Mouse (Mus musculus) NIH3T3 (cell line): ENCODE measurements around the gene Errfi1.
A peak's percentile ranks its signal among the peaks of the same experiment; 100 is the strongest.
"Not testable (repeated sequence)": the region's sequence is repeated elsewhere in the genome, so short reads cannot be mapped to it uniquely, and the experiment has no call there.

Experiments used
- DNase-seq: peaks from one replicate; pipeline ENCODE4 v3.0.0-alpha.2; 2012; ENCODE audit warnings: low read depth

The Errfi1 gene

GRCm38 (mm10) chr4:150849964-150850363 lies 3.8 kb upstream of the Errfi1 start:
- no peak for DNase-seq

- no peak for DNase-seq
These were observed 2.8 kb upstream of the Errfi1 start for GRCm38 (mm10) chr4:150850893-150851292.

GRCm38 (mm10) chr4:150852045-150852444 lies 1.7 kb upstream of the Errfi1 start:
- no peak for DNase-seq

- DNase-seq: no peak
These were observed 1.2 kb upstream of the Errfi1 start for GRCm38 (mm10) chr4:150852479-150852878.

- DNase-seq: peak; percentile 96
These were observed 1.1 kb downstream of the Errfi1 start for GRCm38 (mm10) chr4:150854839-150855246.

GRCm38 (mm10) chr4:150855346-150855745 lies 1.6 kb downstream of the Errfi1 start:
- DNase-seq: no peak

GRCm38 (mm10) chr4:150860526-150860925 lies 6.8 kb downstream of the Errfi1 start:
- peak; percentile 40 for DNase-seq

DNA sequence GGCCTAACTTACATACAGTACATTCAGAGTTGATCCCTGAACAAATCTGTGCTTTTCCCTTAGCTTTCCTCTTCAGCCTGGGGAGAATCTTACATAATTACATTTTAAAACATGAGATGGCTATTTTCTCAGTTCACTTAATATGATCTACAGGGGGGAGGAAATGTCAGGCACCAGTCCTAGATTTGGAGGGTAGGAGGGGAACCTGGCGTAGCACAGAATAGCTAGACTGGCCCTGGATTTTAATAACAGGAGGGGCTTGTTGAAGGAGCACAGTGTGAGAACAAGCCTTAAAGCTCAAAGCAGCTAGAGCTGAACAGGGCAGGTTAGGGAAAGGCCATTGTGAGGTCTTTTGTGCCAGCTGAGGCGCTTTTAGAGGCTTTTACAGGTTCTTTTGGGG lies 7.4 kb downstream of the Errfi1 start:
- DNase-seq: no peak

- DNase-seq: peak; percentile 65
These were observed 9.1 kb downstream of the Errfi1 start for GRCm38 (mm10) chr4:150862626-150863375.

GRCm38 (mm10) chr4:150865371-150865770 lies 11.7 kb downstream of the Errfi1 start:
- peak; percentile 68 for DNase-seq

DNA sequence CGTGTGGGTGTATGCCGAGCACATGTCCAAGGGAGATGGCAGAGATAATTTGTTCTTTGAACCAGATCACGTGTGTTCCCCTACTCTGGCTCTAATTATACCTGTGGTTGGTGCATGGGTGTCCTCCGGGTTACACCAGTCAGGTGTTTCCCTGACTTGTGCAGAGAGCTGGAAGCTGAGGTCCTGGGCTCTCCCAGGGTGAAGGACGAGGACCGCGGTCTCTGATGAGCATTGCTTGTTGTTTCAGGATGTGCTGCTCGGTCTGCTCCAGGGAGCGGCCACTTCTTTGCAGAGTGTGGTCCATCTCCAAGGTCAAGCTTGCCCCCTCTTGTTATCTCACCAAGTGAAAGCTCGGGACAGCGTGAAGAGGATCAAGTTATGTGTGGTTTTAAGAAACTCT lies 12.3 kb downstream of the Errfi1 start:
- no peak for DNase-seq

DNA sequence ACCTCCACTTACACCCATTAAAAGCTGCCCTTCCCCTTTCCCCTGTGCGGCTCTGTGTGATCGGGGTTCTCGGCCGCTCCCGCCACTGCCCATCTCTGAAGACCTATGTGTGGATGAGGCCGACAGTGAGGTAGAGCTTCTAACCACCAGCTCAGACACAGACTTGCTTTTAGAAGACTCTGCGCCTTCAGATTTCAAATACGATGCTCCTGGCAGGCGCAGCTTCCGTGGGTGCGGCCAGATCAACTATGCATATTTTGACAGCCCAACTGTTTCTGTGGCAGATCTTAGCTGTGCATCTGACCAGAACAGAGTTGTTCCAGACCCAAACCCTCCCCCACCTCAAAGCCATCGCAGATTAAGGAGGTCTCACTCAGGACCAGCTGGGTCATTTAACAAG lies 12.8 kb downstream of the Errfi1 start:
- DNase-seq: no peak

DNA sequence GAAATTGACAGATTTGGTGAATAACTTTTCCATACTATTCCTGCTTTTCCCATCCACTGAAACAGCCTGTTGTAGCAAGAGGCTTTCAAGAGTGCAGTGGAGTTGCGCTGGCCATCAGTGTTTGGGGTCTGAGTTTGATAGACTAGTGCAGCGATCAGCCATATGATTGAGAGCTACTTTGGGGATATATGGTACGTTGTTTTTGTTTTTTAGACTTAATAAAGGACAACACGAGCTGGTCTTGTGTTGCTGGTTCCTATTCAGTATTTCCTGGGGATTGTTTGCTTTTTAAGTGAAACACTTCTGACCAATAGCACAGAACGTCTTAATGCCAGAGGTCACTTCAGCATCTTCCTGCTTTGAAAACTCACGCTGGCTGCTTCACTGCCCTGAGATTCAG lies 14.4 kb downstream of the Errfi1 start:
- DNase-seq: no peak

DNA sequence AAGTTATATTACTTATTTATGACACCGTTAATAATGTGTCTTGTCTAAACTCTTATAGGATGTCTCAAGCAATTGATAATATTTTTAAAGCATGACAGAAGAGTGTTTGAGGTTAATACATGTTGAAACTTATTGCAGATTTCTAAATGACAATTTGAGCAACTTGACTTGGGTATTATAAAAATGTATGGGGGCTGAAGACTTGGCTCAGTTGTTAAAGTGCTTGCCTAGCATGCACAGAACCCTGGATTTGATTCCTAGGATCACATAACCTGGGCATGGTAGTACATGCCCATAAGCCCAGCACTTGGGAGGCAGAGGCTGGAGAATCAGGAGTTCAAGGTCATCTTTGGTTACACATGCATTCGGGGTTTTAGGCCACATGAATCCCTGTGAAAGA lies 15.1 kb downstream of the Errfi1 start:
- no peak for DNase-seq

DNA sequence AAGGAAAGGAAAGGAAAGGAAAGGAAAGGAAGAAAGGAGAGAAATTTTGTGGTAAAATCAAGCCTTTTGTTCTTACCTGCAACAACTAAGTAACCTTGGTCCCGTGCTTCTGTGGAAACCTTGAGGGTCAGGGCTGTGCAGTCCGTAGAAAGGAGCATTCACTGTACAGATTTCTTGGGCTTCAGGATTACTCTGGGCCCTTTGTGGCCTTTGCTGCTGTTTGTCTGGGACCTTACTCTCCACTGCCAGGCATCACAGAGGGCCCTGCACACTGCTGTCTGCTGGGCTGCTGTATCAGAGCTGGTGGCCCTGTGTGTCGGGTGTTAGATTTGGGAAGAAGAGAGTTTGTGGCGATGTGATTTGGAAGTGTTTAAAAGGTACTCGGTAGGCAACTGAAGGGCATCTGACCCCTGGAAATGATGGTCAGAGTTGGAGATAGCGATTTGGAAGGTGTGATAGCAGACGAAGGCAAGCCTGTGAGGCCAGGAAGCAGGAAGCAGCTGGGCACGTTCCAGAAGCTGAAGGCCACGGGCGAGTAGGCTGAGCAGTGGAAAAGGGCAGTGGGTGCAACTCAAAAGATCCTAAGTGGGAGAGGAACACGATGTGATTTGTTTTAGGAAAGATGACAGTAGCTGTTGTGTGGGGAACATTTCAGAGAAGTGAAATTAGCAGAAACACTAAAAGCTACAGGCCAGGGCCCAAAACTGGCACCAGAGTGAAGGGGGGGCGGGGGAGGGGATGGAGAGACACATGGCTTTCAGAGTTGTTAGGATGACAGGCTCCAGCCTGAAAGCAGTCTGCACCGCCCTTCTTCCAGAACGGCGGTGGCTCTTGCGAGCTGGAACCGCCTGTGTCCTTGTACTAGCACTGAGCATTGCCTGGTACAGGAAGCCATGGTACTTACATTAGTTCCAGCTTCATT lies 15.8 kb downstream of the Errfi1 start:
- no peak for DNase-seq

DNA sequence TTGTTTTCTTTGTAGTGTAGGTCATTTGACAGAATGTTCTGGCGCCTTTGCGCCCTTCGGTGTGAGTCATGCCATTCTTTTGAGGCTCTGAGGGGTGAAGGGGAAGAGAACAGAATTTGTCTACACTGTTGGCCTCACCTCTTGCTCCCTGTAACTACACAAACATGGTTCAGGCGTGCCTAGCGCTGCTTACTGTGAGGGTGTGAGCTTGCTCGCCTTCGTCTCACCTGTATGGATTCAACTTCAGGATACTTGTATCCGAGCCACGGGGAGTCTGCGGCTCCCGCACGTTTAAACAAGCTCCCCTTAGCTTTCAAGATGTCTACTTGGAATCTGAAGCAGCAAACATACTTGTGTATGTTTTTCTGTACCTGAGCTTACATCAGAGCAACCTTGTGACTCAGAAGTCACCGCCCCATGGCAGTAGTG lies 17.3 kb downstream of the Errfi1 start:
- DNase-seq: peak; percentile 55

- peak; percentile 75 for DNase-seq
These were observed 17.8 kb downstream of the Errfi1 start for GRCm38 (mm10) chr4:150871392-150872138.

GRCm38 (mm10) chr4:150872139-150872651 lies 18.5 kb downstream of the Errfi1 start:
- no peak for DNase-seq

DNA sequence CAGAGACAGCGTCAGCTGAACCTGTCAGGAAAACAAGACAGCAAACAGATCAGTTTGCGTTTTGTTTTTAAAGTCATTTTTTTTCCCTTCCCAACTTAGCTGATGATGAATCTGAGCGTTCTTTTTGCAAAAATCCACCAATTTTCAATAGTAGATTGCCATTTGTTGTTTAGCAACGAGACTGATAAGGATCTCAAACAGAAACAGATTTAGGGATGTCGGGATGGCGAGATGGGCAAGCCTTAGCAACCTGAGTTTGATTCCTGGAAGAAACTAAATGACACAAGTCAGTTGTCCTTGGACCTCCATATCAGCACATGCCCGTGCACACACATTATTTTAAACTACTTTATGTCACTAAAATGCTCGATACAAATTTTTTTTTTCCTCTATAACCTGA lies 19.0 kb downstream of the Errfi1 start:
- no peak for DNase-seq

GRCm38 (mm10) chr4:150874416-150874815 lies 20.7 kb downstream of the Errfi1 start:
- DNase-seq: not testable (repeated sequence)

GRCm38 (mm10) chr4:150875393-150875792 lies 21.7 kb downstream of the Errfi1 start:
- DNase-seq: no peak

DNA sequence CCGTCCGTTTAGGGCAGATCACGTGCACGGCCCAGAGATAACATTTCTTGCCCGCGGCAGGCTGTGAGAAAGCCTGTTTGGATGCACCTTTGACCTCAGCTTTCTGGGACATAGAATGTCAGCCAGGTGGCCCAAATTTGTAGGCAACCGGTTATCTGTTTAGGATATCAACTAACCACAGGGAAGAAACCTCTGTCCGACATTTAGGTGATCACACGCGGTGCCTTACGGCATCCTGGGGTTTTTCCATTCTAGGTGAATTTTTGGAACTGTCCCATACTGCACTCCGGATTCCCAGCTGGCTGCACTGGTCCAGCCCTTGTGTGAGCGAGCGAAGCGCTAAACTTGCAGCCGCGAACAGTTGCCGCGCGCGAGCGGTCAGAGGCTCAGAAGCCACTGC lies 25.9 kb downstream of the Errfi1 start:
- no peak for DNase-seq
